Mouse (Mus musculus): Measurements from ENCODE around the gene Zfp108.

Gene Zfp108

DNA sequence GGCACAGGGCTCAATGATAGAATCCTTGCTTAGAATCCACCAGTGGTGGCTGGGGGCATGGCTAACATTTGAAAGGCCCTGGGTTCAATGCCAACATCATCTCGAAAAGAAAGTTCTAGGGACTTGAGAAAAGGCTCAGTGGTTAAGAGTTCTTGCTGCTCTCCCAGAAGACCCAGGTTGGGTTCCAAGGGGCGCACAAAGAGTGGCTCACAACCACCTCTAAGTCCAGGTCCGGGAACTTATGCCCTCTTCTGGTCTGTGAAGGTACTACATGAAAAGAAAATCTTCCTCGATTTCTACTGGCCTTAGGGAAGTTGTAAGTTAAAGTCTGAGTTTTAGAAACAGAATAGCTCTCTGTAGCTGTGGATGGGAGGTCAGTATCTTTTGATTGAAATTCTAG lies 31.5 kb downstream of the Zfp108 start:
- DNase-seq (ENCODE audit: low spot score in 2 of 2): no peak

GRCm38 (mm10) chr7:24286916-24287315 lies 32.3 kb downstream of the Zfp108 start:
- no peak for DNase-seq (ENCODE audit: low spot score in 2 of 2)

DNA sequence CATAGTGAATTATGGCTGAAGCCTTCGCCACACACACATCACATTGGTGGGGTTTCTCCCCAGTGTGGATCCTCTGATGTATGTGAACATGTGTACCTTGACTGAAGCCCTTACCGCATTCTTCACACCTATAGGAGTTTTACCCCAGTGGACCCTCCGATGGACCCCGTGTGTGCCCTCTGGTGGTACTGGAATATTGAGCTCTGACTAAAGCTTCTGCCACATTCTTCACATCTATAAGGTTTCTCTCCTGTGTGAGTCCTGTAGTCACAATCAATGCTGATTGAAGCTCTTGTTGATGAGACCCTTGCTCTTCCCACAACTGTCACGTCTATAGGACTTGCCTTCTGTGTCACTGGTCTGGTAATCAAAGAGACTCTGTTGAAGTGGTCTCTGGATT lies 33.1 kb downstream of the Zfp108 start:
- no peak for DNase-seq (ENCODE audit: low spot score in 2 of 2)

- no peak for DNase-seq (ENCODE audit: low spot score in 2 of 2)
Measured at GRCm38 (mm10) chr7:24288512-24288911, 33.9 kb downstream of the Zfp108 start.

DNA sequence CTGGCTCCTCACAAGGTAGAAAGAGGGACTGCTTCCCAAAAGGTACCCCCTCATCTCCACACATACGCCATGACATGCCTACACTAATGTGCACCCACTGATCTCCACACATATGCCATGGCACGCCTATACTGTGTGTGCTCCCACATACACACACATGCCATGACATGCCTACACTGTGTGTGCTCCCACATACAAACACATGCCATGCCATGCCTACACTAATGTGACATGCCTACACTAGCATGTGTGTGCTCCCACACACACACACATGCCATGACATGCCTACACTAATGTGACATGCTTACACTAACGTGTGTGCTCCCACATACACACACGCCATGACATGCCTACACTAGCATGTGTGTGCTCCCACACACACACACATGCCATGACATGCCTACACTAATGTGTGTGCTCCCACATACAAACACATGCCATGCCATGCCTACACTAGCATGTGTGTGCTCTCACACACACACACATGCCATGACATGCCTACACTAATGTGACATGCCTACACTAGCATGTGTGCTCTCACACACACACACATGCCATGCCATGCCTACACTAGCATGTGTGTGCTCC lies 35.6 kb downstream of the Zfp108 start:
- no peak for DNase-seq (ENCODE audit: low spot score in 2 of 2)

DNA sequence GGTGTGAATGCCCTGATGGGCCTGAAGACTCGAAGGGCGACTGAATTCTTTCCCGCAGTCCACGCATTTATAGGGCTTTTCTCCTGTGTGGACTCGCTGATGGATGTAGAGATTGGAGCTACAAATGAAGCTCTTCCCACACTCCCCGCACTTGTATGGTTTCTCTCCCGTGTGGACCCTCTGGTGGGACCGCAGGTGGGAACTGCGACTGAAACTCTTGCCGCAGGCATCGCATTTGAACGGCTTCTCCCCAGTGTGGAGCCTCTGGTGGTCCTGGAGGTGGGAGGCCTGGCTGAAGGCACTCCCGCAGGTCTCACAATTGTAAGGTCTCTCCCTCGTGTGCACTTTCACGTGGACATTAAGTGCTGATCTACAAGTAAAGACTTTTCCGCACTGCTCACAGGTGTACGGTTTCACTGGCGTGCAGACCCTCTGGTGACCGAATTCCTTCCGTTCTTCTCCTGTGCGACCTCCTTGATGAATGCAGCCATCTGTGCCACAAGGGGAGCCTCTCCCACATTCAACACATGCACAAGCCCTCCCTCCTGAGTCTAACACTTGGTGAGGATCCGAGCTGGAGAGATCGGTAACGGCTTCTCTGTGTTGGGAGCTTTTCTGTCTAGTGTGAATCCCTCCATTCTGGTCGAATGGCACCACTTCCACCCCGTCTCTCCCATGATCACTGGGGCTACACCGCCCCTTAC lies 36.9 kb downstream of the Zfp108 start:
- no peak for DNase-seq (ENCODE audit: low spot score in 2 of 2)

DNA sequence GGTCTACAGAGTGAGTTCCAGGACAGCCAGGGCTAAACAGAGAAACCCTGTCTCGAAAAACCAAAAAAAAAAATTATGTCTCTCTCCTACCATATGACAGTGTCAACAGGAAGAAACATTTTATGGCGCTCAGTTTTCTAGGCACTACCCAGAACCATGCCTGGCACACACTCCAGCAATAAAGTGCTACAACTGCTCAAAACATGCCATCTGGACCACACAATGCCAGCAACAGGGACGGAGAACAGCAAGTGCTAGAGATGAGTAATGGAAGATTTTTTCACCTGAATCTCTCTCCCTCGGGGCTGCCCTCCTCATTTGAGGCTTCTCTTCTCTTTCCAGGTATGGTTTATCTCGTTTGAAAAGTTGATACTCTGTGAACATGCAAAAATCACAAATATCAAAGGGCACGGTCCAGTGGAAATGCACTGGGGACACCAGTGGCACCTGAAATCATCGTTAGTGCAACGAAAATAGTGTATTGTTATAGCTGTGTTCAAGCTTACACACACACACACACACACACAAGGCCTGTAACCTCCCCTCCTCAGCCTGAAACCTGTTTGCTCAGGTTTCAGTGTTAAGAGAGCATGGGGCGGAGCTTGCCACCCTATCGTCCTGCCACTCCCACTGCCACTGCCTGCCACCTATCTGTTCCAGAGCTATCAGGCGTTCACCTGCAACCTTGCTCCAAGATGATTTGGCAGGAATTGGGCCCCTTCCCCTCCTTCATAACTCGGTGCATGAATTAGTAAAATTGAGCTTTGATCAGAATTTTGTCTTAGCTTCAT lies 38.7 kb downstream of the Zfp108 start:
- no peak for DNase-seq (ENCODE audit: low spot score in 2 of 2)

GRCm38 (mm10) chr7:24294763-24295162 lies 40.2 kb downstream of the Zfp108 start:
- no peak for DNase-seq (ENCODE audit: low spot score in 2 of 2)

DNA sequence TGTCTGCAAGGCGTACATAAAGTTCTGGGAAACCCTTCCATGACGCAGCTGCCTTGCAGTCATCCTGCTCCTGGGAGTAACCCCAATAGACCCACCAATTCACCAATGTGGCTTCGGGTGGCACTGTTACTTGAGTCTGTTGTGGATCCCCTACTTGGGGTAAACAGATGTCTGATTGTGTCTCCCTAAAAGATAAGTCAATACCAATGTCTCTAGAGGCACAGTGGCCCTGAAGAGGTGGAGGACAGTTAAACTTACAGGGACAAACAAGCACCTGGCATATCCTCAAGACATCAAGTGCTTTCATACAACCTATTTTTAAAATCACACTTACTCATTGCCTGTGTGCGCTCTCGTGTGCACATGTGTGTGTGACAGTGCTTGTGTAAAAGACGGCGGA lies 40.8 kb downstream of the Zfp108 start:
- no peak for DNase-seq (ENCODE audit: low spot score in 2 of 2)

DNA sequence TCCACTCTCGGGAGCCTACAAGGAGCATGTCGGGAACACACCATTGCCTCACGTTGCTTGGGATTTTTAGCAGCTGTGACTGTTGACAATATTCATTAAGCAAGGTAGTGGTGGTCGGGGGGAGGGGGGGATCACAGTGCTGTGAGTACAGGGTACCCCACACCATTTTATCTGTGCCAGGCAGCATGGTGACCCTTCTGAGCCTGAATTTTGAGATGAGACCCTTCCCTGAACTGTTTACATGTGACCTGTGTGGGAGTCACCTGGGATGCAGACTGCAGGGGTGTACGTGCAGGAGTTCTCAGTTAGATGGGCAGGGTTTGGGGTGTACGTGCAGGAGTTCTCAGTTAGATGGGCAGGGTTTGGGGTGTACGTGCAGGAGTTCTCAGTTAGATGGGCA lies 41.8 kb downstream of the Zfp108 start:
- DNase-seq (ENCODE audit: low spot score in 2 of 2): no peak

DNA sequence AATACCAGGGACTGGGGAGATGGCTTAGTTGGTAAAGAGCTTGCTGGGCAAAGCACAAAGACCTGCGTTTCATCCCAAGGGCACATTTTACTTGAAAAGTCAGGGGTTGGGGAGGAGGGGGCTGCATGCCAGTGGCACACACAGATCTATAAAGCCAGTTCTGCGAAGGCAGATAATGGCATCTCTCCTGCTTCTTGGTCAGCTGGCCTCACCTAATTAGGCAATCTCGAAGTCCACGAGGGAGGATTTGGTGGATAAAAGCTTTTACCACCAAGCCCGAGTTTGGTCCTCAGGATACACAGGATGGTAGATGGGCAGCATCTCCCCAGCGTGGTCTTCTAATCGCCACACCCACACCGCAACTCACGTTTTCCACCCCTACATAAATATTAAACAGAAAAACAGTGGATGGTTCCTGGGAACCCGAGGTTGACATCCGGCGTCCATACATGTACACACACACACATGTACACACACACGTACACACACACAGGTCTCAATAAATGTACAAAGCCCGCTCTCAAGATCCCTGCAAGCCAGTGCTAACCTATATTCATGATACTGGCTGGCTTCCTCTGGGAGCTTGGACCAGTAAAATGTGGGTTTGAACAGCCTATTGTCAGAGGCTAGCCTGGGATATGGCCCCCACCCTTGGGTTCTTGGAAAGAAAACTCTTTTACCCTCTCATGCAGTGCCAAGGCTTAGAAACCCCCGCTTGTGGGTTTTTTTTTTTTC lies 42.9 kb downstream of the Zfp108 start:
- no peak for DNase-seq (ENCODE audit: low spot score in 2 of 2)

DNA sequence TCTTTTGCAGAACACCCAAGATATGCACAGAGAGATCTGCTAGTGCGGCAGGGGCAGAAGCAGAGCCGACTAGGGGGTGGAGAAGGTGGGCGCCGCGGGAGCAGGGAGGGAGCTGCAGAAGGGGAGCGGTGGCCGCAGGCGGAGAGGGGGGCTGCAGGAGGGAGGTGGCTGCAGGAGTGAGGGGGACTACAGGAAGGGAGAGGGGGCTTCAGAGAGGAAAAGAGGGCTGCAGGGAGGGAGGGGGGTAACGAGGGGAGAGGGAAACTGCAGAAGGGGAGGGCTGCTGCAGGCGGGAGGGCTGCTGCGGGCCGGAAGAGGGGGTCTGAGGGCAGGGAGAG lies 44.0 kb downstream of the Zfp108 start:
- DNase-seq (ENCODE audit: low spot score in 2 of 2): no peak

GRCm38 (mm10) chr7:24298973-24299708 lies 44.5 kb downstream of the Zfp108 start:
- peak; percentile 67 to 70 for DNase-seq (ENCODE audit: low spot score in 2 of 2)

GRCm38 (mm10) chr7:24299823-24300481 lies 45.4 kb downstream of the Zfp108 start:
- DNase-seq (ENCODE audit: low spot score in 2 of 2): no peak

GRCm38 (mm10) chr7:24300771-24301282 lies 46.2 kb downstream of the Zfp108 start, which contains the start of gene Zfp61:
Gene Zfp61 (minus strand): TSS chr7:24301232.
- DNase-seq (ENCODE audit: low spot score in 2 of 2): peak in 1 of 2 experiments; percentile 21
